Mouse (Mus musculus) left cerebral cortex, postnatal 10 days (tissue): ENCODE data around the gene Tm4sf5. TPM values are rescaled to one million over a fixed set of nuclear protein-coding genes. Genes with fewer than 3 reads are reported as not detected.
"Not testable (repeated sequence)": the region's sequence is repeated elsewhere in the genome, so short reads cannot be mapped to it uniquely, and the experiment has no call there.

ENCODE experiments used
- DNase-seq, 2 experiments: peaks; one replicate each; pipeline ENCODE4 v3.0.0; 2021 to 2022; ENCODE audit warnings: low spot score in 2 of 2, mixed read lengths in 1 of 2; ENCODE audit errors: extremely low spot score in 1 of 2
- intact Hi-C: fragments of 180-260 bp; cut with DNase I; formaldehyde crosslinking; loops from one replicate; pipeline ENCODE4 v1.15.1; 2025
- total RNA-seq, 2 experiments: library from RNA; stranded (reverse); gene quantifications; 2 replicates each; pipeline ENCODE4 v1.2.3; 2021

Tm4sf5 gene
- 1 to 10 TPM; 1.4 to 1.5 TPM for total RNA-seq

- intact Hi-C loops: loop anchor here (5.0 kb wide), 2 partner anchors 73 to 88 kb away; partner anchors contain the start of gene Arrb2
- no peak for DNase-seq
Measured at GRCm38 (mm10) chr11:70504970-70505369, at the start of gene Tm4sf5. TSS of gene Tm4sf5 (plus strand) at chr11:70505244.

- intact Hi-C loops: no loop called here
- DNase-seq: no peak
Measured at GRCm38 (mm10) chr11:70458688-70459600, 46.1 kb upstream of the Tm4sf5 start, which contains the start of gene Zmynd15. TSS of gene Zmynd15 (plus strand) at chr11:70459433.

GRCm38 (mm10) chr11:70459601-70460101 is 45.4 kb upstream of the Tm4sf5 start, which contains the start of gene Cxcl16:
TSS of gene Cxcl16 (minus strand) at chr11:70459984.
- intact Hi-C loops: no loop called here
- peak in 1 of 2 experiments; percentile 54 for DNase-seq

GRCm38 (mm10) chr11:70463970-70464369 is 41.1 kb upstream of the Tm4sf5 start:
- intact Hi-C loops: no loop called here

GRCm38 (mm10) chr11:70465211-70465610 is 39.8 kb upstream of the Tm4sf5 start:
- DNase-seq: no peak
- intact Hi-C loops: no loop called here

More at GRCm38 (mm10) chr11:70463970-70464369, 41.1 kb upstream of the Tm4sf5 start:
- no peak for DNase-seq

- peak in 1 of 2 experiments; percentile 65 for DNase-seq
- intact Hi-C loops: no loop called here
Measured at GRCm38 (mm10) chr11:70465824-70466223, 39.2 kb upstream of the Tm4sf5 start.

- intact Hi-C loops: no loop called here
- DNase-seq: no peak
Measured at GRCm38 (mm10) chr11:70467902-70468619, 37.0 kb upstream of the Tm4sf5 start.

- intact Hi-C loops: no loop called here
- DNase-seq: no peak
Measured at GRCm38 (mm10) chr11:70469764-70470163, 35.3 kb upstream of the Tm4sf5 start.

GRCm38 (mm10) chr11:70472716-70473115 is 32.3 kb upstream of the Tm4sf5 start:
- intact Hi-C loops: no loop called here
- no peak for DNase-seq

GRCm38 (mm10) chr11:70473291-70473690 is 31.8 kb upstream of the Tm4sf5 start:
- intact Hi-C loops, DNase-seq: not testable (repeated sequence)

GRCm38 (mm10) chr11:70474872-70475534 is 30.0 kb upstream of the Tm4sf5 start:
- no peak for DNase-seq
- intact Hi-C loops: no loop called here

GRCm38 (mm10) chr11:70485498-70485897 is 19.5 kb upstream of the Tm4sf5 start:
- DNase-seq: no peak
- intact Hi-C loops: no loop called here

- intact Hi-C loops: no loop called here
Measured at GRCm38 (mm10) chr11:70487816-70488215, 17.2 kb upstream of the Tm4sf5 start.

GRCm38 (mm10) chr11:70489138-70489537 is 15.9 kb upstream of the Tm4sf5 start:
- no peak for DNase-seq
- intact Hi-C loops: no loop called here

More at GRCm38 (mm10) chr11:70487816-70488215, 17.2 kb upstream of the Tm4sf5 start:
- no peak for DNase-seq

- no peak for DNase-seq
- intact Hi-C loops: no loop called here
Measured at GRCm38 (mm10) chr11:70489684-70490083, 15.4 kb upstream of the Tm4sf5 start.

- DNase-seq: no peak
- intact Hi-C loops: no loop called here
Measured at GRCm38 (mm10) chr11:70499566-70500475, 5.2 kb upstream of the Tm4sf5 start.

- DNase-seq: no peak
- intact Hi-C loops: no loop called here
Measured at GRCm38 (mm10) chr11:70500476-70500812, 4.6 kb upstream of the Tm4sf5 start.

- DNase-seq: no peak
- intact Hi-C loops: loop anchor here (2.0 kb wide), 1 partner anchor 49 kb away; no protein-coding TSS in a partner anchor
Measured at GRCm38 (mm10) chr11:70502018-70502417, 3.0 kb upstream of the Tm4sf5 start.
